Mouse (Mus musculus): Measurements from ENCODE around the gene Gm49776.

DNA sequence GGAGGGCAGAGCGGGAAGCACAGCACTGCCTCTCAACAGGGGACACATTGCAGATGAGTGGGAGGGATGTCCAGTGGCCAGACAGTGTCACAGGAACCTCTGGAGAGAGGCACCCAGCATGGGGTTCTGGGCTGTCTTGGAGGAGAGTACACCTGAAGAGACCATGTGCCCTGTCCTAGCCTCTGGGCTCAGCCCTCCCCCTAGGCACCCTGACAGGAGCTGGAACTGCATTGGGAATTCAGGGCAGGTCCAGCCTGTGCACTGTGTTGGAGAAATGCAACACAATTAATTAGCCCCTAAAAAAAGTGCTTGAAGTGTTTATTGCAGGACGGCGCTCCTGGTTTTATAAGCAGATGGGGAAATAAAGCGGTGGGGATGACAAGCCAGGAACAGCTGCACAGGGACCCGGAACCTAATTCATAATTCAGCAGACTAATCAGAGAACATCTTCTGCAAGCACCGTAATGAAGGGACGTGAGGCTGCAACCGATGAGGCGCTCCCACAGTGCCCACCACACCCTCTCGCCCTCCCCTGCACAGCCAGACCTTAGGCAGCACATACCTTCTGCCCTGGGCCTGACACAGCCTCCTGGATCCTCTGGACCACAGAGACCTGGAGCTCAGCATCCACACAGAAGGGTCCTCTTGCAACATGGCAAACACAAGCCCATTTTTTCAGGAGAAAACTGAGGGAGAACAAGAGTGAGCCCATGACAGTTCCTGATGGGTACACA, 59.6 kb downstream of the Gm49776 start:
- TF ChIP-seq CTCF (IDR thresholded peaks at IDR 0.05; ENCODE audit: extremely low read depth, insufficient read depth, low read length) (no peak), POLR2A (IDR thresholded peaks at IDR 0.05; ENCODE audit: extremely low read depth, insufficient read depth, low read length) (no peak)
